23 mouse cellular contexts compared by ENCODE assay signal in genomic region chr1:23754967-23755366, GRCm38 (mm10). TPM values are rescaled to one million over a fixed set of nuclear protein-coding genes. Genes with fewer than 3 reads are reported as not detected.
"Had no signal": no experiment of that assay in that cellular context is flagged by ENCODE, and none has a peak within 500 bp of the region (broad histone marks: within the 10 kb centered on the region; RNA-seq: fewer than 3 reads in every experiment).

No protein-coding gene starts in this region.

- H3K4me2 ChIP-seq: intestine, embryonic 15.5 days; limb, embryonic 12.5 days; limb, embryonic 15.5 days; liver, embryonic 11.5 days; lung, embryonic 14.5 days; midbrain, embryonic 13.5 days; neural tube, embryonic 13.5 days had no signal

- DNase-seq: layer of hippocampus, adult 9-11 months; left cerebral cortex, postnatal 4 days; liver, postnatal 0 days; lung, embryonic 14.5 days; retina, postnatal 1 day; right cerebral cortex, postnatal 25 days; spleen, adult 18-20 months; thymus, adult 2 months; thymus, postnatal 25 days had no signal

- ATAC-seq: hindbrain, embryonic 16.5 days; intestine, embryonic 15.5 days; liver, postnatal 0 days; lung, postnatal 0 days; midbrain, embryonic 13.5 days; midbrain, embryonic 16.5 days had no signal

- H3K4me1 ChIP-seq: intestine, embryonic 15.5 days; limb, embryonic 12.5 days; limb, embryonic 15.5 days; neural tube, embryonic 13.5 days had no signal

- H3K27ac ChIP-seq: intestine, embryonic 15.5 days; layer of hippocampus, adult 2 months; limb, embryonic 12.5 days; limb, embryonic 15.5 days; liver, embryonic 14.5 days; macrophage; midbrain, embryonic 13.5 days; neural tube, embryonic 13.5 days had no signal

- H3K4me3 ChIP-seq: intestine, embryonic 15.5 days; layer of hippocampus, adult 2 months; limb, embryonic 12.5 days; limb, embryonic 15.5 days; midbrain, embryonic 13.5 days; myocyte; neural tube, embryonic 13.5 days had no signal

- H3K9ac ChIP-seq: intestine, embryonic 15.5 days; limb, embryonic 12.5 days; limb, embryonic 15.5 days; liver, embryonic 14.5 days; liver, postnatal 0 days; lung, embryonic 14.5 days; midbrain, embryonic 13.5 days; neural tube, embryonic 13.5 days had no signal

- H3K36me3 ChIP-seq: intestine, embryonic 15.5 days; limb, embryonic 12.5 days; limb, embryonic 15.5 days; midbrain, embryonic 13.5 days; neural tube, embryonic 13.5 days had no signal

- H3K9me3 ChIP-seq: intestine, embryonic 15.5 days; limb, embryonic 12.5 days; limb, embryonic 15.5 days; midbrain, embryonic 13.5 days; neural tube, embryonic 13.5 days had no signal

RNA-seq across cellular contexts. Expression of gene B3gat2, which starts 6.6 kb away (rescaled TPM):
- polyA plus RNA-seq: large intestine, adult 2 months had no signal
